Mouse (Mus musculus): ENCODE data around the gene Snip1.

DNA sequence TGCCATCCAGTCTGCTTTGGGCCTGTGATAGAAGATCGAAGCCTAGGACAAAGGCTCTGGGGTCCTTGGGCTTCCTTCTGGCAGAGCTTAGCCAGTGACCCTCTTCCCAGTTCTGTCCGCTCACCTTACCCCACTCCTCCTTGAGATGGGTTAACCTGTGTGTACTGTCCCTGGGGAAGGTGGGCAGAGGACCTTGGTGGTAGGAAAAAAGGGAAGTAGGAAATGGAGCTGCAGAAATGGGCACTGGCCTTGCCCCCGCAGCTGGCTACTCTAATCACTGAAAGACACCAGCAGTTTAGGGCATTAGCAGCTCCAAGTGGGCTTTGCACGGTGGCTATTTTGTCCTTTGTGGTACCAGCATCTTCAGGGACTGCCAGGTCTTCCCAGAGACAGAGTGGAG, 48.6 kb downstream of the Snip1 start:
- TF ChIP-seq CTCF (IDR thresholded peaks at IDR 0.05; ENCODE audit: control insufficient read depth, insufficient read depth, insufficient read length), result no peak
- TF ChIP-seq USF1 (IDR thresholded peaks at IDR 0.05; ENCODE audit: low read depth), result no peak
